Mouse (Mus musculus) heart, embryonic 12.5 days (tissue): ENCODE measurements around the gene Itga1. TPM values are rescaled to one million over a fixed set of nuclear protein-coding genes. Genes with fewer than 3 reads are reported as not detected.

Experiments used
- ATAC-seq: fragments of 200-750 bp; cut with Nextera tagmentation; 2 replicates; pipeline ENCODE4 v1.8.0; 2017; ENCODE audit warnings: moderate TSS enrichment, moderate library complexity; ENCODE audit not compliant: insufficient number of reproducible peaks, low FRiP score
- H3K27ac ChIP-seq: fragments of 300-500 bp; sonication (generic); 2 replicates; pipeline ENCODE4 v1.5.1; 2016; ENCODE audit warnings: mild to moderate bottlenecking, moderate library complexity; ENCODE audit not compliant: poor library complexity, severe bottlenecking
- H3K27me3 ChIP-seq: fragments of 300-500 bp; sonication (generic); replicated peaks from 2 replicates; pipeline ENCODE4 v1.6.1; 2016; ENCODE audit warnings: mild to moderate bottlenecking, moderate library complexity
- H3K36me3 ChIP-seq: fragments of 300-500 bp; sonication (generic); 2 replicates; pipeline ENCODE4 v1.6.1; 2016; ENCODE audit warnings: mild to moderate bottlenecking, moderate library complexity
- H3K4me1 ChIP-seq: fragments of 300-500 bp; sonication (generic); replicated peaks from 2 replicates; pipeline ENCODE4 v1.6.1; 2016; ENCODE audit warnings: mild to moderate bottlenecking
- H3K4me2 ChIP-seq: fragments of 300-500 bp; sonication (generic); 2 replicates; pipeline ENCODE4 v1.6.1; 2016; ENCODE audit warnings: mild to moderate bottlenecking, moderate library complexity
- H3K4me3 ChIP-seq: fragments of 300-500 bp; sonication (generic); 2 replicates; pipeline ENCODE4 v1.5.1; 2016; ENCODE audit warnings: mild to moderate bottlenecking
- H3K9ac ChIP-seq: fragments of 300-500 bp; sonication (generic); 2 replicates; pipeline ENCODE4 v1.6.1; 2016; ENCODE audit warnings: mild to moderate bottlenecking, moderate library complexity
- H3K9me3 ChIP-seq: fragments of 300-500 bp; sonication (generic); replicated peaks from 2 replicates; pipeline ENCODE4 v1.6.1; 2016; ENCODE audit warnings: mild to moderate bottlenecking, moderate library complexity
- WGBS: fragments of 180-500 bp; shearing (Covaris S2); methylation state at CpG from one replicate; pipeline ENCODE4 v1.1.7; 2016; 5-methylcytosine and 5-hydroxymethylcytosine counted together
- polyA plus RNA-seq: library from polyadenylated mRNA; unstranded; fragments of >200 nt; fragmentation: Nextera tagmentation; extraction: Ambion mirVana; gene quantifications from 2 replicates; pipeline ENCODE4 v1.2.1, GENCODE M21; 2016

The Itga1 gene
- polyA plus RNA-seq, 1 experiment from 2014 or later, result 33.0 TPM

- Histone ChIP-seq H3K27ac (no peak overlapping the region), H3K9ac (peak overlapping the region; percentile 70), H3K4me3 (peak overlapping the region; percentile 57), H3K4me1 (peaks cover 13% of the 10 kb centered on the region), H3K4me2 (peak overlapping the region; percentile 79), H3K27me3 (no peaks in the 10 kb centered on the region), H3K9me3 (no peaks in the 10 kb centered on the region), H3K36me3 (no peaks in the 10 kb centered on the region)
- WGBS, result under 1% methylated on average over 10 of the region's 10 CpGs
- ATAC-seq, result 0 out of 2 replicates have a peak, but pooled peaks have one; percentile 30
Observed at GRCm38 (mm10) chr13:114930996-114931649, 170.6 kb downstream of the Itga1 start.

- H3K4me3 ChIP-seq, result no peak overlapping the region
- 67% methylated on average over 1 of the region's 1 CpGs for WGBS
- peaks cover 10% of the 10 kb centered on the region; the same call in 1 of the 2 replicates for H3K4me1 ChIP-seq
- no peak overlapping the region for H3K9ac ChIP-seq
- H3K4me2 ChIP-seq, result no peak overlapping the region
- H3K27me3 ChIP-seq, result no peaks in the 10 kb centered on the region
- 0 out of 2 replicates have a peak, but pooled peaks cover 3% of the 10 kb centered on the region for H3K9me3 ChIP-seq
- no peak overlapping the region for H3K27ac ChIP-seq
- H3K36me3 ChIP-seq, result 0 out of 2 replicates have a peak, but pooled peaks cover 3% of the 10 kb centered on the region
- ATAC-seq, result no peak
Observed at GRCm38 (mm10) chr13:114924785-114925184, 177.0 kb downstream of the Itga1 start.

GRCm38 (mm10) chr13:114923331-114923730 is 178.4 kb downstream of the Itga1 start:
- no peak overlapping the region for H3K4me3 ChIP-seq
- no peaks in the 10 kb centered on the region for H3K27me3 ChIP-seq
- peak overlapping the region; percentile 36 for H3K4me2 ChIP-seq
- H3K4me1 ChIP-seq, result peaks cover 11% of the 10 kb centered on the region
- H3K27ac ChIP-seq, result no peak overlapping the region
- H3K9me3 ChIP-seq, result peaks cover 3% of the 10 kb centered on the region; the same call in 1 of the 2 replicates
- 0 out of 2 replicates have a peak, but pooled peaks cover 3% of the 10 kb centered on the region for H3K36me3 ChIP-seq
- WGBS, result 40% methylated on average over 9 of the region's 9 CpGs
- 0 out of 2 replicates have a peak, but pooled peaks have one; percentile 55 for ATAC-seq
- no peak overlapping the region for H3K9ac ChIP-seq

DNA sequence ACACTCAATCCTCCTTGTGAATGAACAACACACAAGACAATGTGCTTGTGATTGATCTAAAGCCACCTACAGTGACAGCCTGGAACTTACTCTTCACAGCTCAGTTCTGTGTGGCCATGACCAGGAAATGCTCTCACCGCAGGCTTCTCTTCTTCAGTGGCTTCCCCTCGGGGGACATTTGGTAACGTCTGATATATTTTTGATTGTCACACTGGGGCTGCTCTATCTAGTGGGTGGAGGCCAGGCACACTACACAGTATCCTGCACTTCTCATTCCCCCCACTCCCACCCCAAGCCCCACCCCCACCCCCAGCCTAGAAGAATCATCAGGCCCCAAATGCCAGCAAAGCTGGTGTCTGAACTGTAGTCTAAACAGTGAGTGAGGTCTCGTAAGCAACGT is 186.0 kb downstream of the Itga1 start:
- Histone ChIP-seq H3K9ac (no peak overlapping the region), H3K36me3 (0 out of 2 replicates have a peak, but pooled peaks cover 3% of the 10 kb centered on the region), H3K4me1 (peaks cover 7% of the 10 kb centered on the region), H3K27me3 (no peaks in the 10 kb centered on the region), H3K27ac (no peak overlapping the region), H3K4me3 (no peak overlapping the region), H3K9me3 (peaks cover 3% of the 10 kb centered on the region; the same call in 1 of the 2 replicates), H3K4me2 (no peak overlapping the region)
- no peak for ATAC-seq
- 68% methylated on average over 5 of the region's 5 CpGs for WGBS

DNA sequence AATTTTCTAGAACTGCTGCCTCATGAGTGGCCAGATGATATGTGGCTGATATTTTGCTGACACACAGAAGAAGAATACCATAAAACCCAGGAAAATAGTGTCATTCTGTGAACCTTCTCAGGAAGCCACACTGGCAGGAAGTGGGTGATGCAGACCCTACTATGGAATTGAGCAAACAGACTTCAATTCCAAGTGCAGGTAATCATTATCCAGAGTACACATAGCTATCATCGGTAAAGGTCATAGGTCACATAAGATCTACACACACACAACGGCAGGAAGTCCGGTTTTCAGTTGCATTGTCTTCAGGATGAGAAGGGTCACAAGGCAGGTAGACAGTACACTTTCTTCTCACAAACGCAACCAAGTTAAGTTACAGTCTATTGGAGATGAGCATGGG is 186.8 kb downstream of the Itga1 start:
- Histone ChIP-seq H3K4me1 (peaks cover 7% of the 10 kb centered on the region), H3K4me3 (no peak overlapping the region), H3K4me2 (no peak overlapping the region), H3K27me3 (no peaks in the 10 kb centered on the region), H3K36me3 (0 out of 2 replicates have a peak, but pooled peaks cover 2% of the 10 kb centered on the region), H3K27ac (no peak overlapping the region), H3K9me3 (peaks cover 1% of the 10 kb centered on the region; the same call in 1 of the 2 replicates), H3K9ac (no peak overlapping the region)
- ATAC-seq, result no peak
- WGBS, result 74% methylated on average over 4 of the region's 4 CpGs

- peaks cover 7% of the 10 kb centered on the region for H3K4me1 ChIP-seq
- no peak overlapping the region for H3K9ac ChIP-seq
- 77% methylated on average over 4 of the region's 4 CpGs for WGBS
- H3K36me3 ChIP-seq, result no peaks in the 10 kb centered on the region
- H3K4me2 ChIP-seq, result no peak overlapping the region
- no peak for ATAC-seq
- no peak overlapping the region for H3K4me3 ChIP-seq
- no peaks in the 10 kb centered on the region for H3K27me3 ChIP-seq
- H3K9me3 ChIP-seq, result no peaks in the 10 kb centered on the region; the same call in 1 of the 2 replicates
- no peak overlapping the region for H3K27ac ChIP-seq
Observed at GRCm38 (mm10) chr13:114914559-114914958, 187.2 kb downstream of the Itga1 start.

GRCm38 (mm10) chr13:114910629-114911028 is 191.1 kb downstream of the Itga1 start:
- Histone ChIP-seq H3K4me2 (no peak overlapping the region), H3K36me3 (no peaks in the 10 kb centered on the region), H3K27ac (no peak overlapping the region), H3K4me3 (no peak overlapping the region), H3K27me3 (no peaks in the 10 kb centered on the region), H3K4me1 (no peaks in the 10 kb centered on the region), H3K9me3 (no peaks in the 10 kb centered on the region), H3K9ac (no peak overlapping the region)
- ATAC-seq, result no peak
- WGBS, result 75% methylated on average over 9 of the region's 9 CpGs

GRCm38 (mm10) chr13:114909514-114909913 is 192.2 kb downstream of the Itga1 start:
- no peaks in the 10 kb centered on the region for H3K27me3 ChIP-seq
- WGBS, result 88% methylated on average over 5 of the region's 5 CpGs
- H3K4me1 ChIP-seq, result no peaks in the 10 kb centered on the region
- no peak overlapping the region for H3K27ac ChIP-seq
- no peak overlapping the region for H3K4me3 ChIP-seq
- H3K9ac ChIP-seq, result no peak overlapping the region
- H3K36me3 ChIP-seq, result no peaks in the 10 kb centered on the region
- no peaks in the 10 kb centered on the region for H3K9me3 ChIP-seq
- no peak for ATAC-seq
- no peak overlapping the region for H3K4me2 ChIP-seq

GRCm38 (mm10) chr13:114907876-114908275 is 193.9 kb downstream of the Itga1 start:
- H3K27ac ChIP-seq, result no peak overlapping the region
- no peaks in the 10 kb centered on the region for H3K9me3 ChIP-seq
- ATAC-seq, result no peak
- H3K9ac ChIP-seq, result no peak overlapping the region
- H3K36me3 ChIP-seq, result no peaks in the 10 kb centered on the region
- no peak overlapping the region for H3K4me2 ChIP-seq
- no peaks in the 10 kb centered on the region for H3K4me1 ChIP-seq
- H3K4me3 ChIP-seq, result no peak overlapping the region
- 81% methylated on average over 4 of the region's 4 CpGs for WGBS
- H3K27me3 ChIP-seq, result no peaks in the 10 kb centered on the region

Other genes with a start within 250 kb of the Itga1 start
- 2.6 and 3.1 TPM in 2 replicates for gene Itga2, start 169.9 kb downstream of the Itga1 start, polyA plus RNA-seq
- 7.1 TPM in 2 replicates for gene Pelo, start 11.8 kb downstream of the Itga1 start, polyA plus RNA-seq
- 8.1 and 9.2 TPM in 2 replicates for gene Gm49395, start within 50 bp of the Itga1 start, polyA plus RNA-seq